Mouse (Mus musculus): ENCODE measurements around the gene Gm28961.
"Not testable (repeated sequence)": the region's sequence is repeated elsewhere in the genome, so short reads cannot be mapped to it uniquely, and the experiment has no call there.

Gm28961 gene

DNA sequence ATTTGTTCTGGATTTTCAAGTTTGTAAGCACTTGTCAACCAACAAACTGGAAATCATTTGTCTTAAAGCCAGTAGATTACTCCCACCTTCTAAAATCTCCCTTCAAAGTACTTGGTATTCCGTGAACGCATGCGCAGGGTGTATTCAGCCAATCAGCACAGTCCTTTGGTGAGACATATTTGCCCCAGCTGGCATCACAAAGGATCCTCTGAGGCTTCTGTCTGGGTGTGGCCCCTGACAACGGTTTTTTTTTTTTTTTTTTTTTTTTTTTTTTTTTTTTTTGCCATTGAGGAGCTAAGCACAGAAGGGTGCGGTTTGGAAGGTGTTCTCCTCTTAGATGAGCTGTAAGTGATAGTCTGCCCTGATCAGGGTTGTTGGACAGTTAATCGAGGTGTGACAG lies at the start of gene Gm28961:
Gene Gm28961, plus strand, starts transcription at position 301 of the 400 bp plus-strand sequence.
- not testable (repeated sequence) for DNase-seq (ENCODE audit: low read depth, low spot score)
